Comparison of ENCODE assay signal across 18 mouse cellular contexts in the genomic region with DNA sequence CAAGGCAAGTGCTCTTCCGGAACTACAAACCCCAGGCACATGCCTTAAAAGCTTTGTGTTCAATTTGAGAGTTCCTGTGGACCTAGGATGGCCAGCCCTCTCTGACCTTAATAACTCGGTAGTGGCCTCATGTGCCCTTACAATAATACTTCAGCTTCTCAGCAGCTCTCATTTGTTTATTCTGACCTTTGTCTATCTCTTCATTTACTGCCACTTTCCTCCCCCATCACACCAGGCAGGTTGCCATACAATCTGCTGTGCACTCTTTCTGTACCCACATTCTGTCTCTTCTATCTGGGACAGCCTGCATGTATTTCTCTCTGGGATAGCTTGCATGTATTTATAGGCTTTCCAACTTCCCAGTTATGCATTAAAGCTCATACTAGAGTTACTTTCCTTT. TPM values are rescaled to one million over a fixed set of nuclear protein-coding genes. Genes with fewer than 3 reads are reported as not detected.
DNase-seq lines count a peak whose midpoint lies in the region; ATAC-seq and TF ChIP-seq lines count a peak whose summit lies in the region.
"Had no signal": no experiment of that assay in that cellular context is flagged by ENCODE, and none has a peak within 500 bp of the region (broad histone marks: within the 10 kb centered on the region; RNA-seq: fewer than 3 reads in every experiment).

No protein-coding gene starts in this region.

- DNase-seq in heart, postnatal 0 days (ENCODE audit: low spot score) = no peak
- no peak for DNase-seq in heart, postnatal 25 days (ENCODE audit: low spot score)
- peak; percentile 26 for DNase-seq in cerebellum, adult 8-10 months
- peak; percentile 29 to 59 for DNase-seq in cerebellum, postnatal 25 days
- DNase-seq in right cerebral cortex, postnatal 10 days (ENCODE audit: low spot score in 2 of 2) = peak; percentile 58 to 61
- no peak for DNase-seq in B cell, adult 2 months
- DNase-seq: gastrocnemius, postnatal 10 days; kidney, adult 11 months; left cerebral cortex, postnatal 4 days; lung, postnatal 4 days had no signal

- 49% methylated on average over 2 of the region's 2 CpGs for WGBS in heart, postnatal 0 days
- 79% methylated on average over 2 of the region's 2 CpGs for WGBS in midbrain, embryonic 13.5 days

- H3K4me2 ChIP-seq in heart, postnatal 0 days (ENCODE audit: low read depth, low read length) = no peak overlapping the region
- no peak overlapping the region for H3K4me2 ChIP-seq in midbrain, embryonic 13.5 days (replicated peaks)
- H3K4me2 ChIP-seq: embryonic facial prominence, embryonic 15.5 days; forebrain, embryonic 13.5 days; heart, embryonic 12.5 days; hindbrain, embryonic 13.5 days; liver, embryonic 15.5 days; midbrain, embryonic 15.5 days had no signal

- H3K36me3 ChIP-seq in heart, postnatal 0 days (replicated peaks; ENCODE audit: control insufficient read depth, insufficient read depth, low read length) = no peaks in the 10 kb centered on the region
- H3K36me3 ChIP-seq in midbrain, embryonic 13.5 days = no peaks in the 10 kb centered on the region
- H3K36me3 ChIP-seq: embryonic facial prominence, embryonic 15.5 days; heart, embryonic 12.5 days; liver, embryonic 15.5 days; midbrain, embryonic 15.5 days had no signal

- no peaks in the 10 kb centered on the region for H3K9me3 ChIP-seq in heart, postnatal 0 days (replicated peaks; ENCODE audit: control insufficient read depth, low read length)
- no peaks in the 10 kb centered on the region for H3K9me3 ChIP-seq in midbrain, embryonic 13.5 days
- H3K9me3 ChIP-seq: embryonic facial prominence, embryonic 15.5 days; forebrain, embryonic 13.5 days; heart, embryonic 12.5 days; hindbrain, embryonic 13.5 days; liver, embryonic 15.5 days; midbrain, embryonic 15.5 days had no signal

- intact Hi-C loops in heart, postnatal 25 days (cut with DNase I) = no loop called here

- H3K9ac ChIP-seq in heart, postnatal 0 days (replicated peaks; ENCODE audit: low read depth, low read length) = no peak overlapping the region
- no peak overlapping the region for H3K9ac ChIP-seq in midbrain, embryonic 13.5 days (replicated peaks)
- H3K9ac ChIP-seq: embryonic facial prominence, embryonic 15.5 days; forebrain, embryonic 13.5 days; heart, embryonic 12.5 days; hindbrain, embryonic 13.5 days; liver, embryonic 15.5 days; midbrain, embryonic 15.5 days had no signal

- TF ChIP-seq CTCF in heart, postnatal 0 days (IDR thresholded peaks at IDR 0.05; ENCODE audit: low read depth) = no peak

- H3K4me1 ChIP-seq in heart, postnatal 0 days (ENCODE audit: control insufficient read depth, insufficient read depth) = peaks cover 46% of the 10 kb centered on the region
- H3K4me1 ChIP-seq in midbrain, embryonic 13.5 days (replicated peaks) = no peaks in the 10 kb centered on the region

- H3K27ac ChIP-seq in heart, postnatal 0 days (ENCODE audit: low read depth) = peak overlapping the region; percentile 22; the same call in 1 of the 2 replicates
- no peak overlapping the region for H3K27ac ChIP-seq in midbrain, embryonic 13.5 days
- H3K27ac ChIP-seq: embryonic facial prominence, embryonic 15.5 days; forebrain, embryonic 13.5 days; hindbrain, embryonic 13.5 days; liver, embryonic 15.5 days; midbrain, embryonic 15.5 days had no signal

- H3K4me3 ChIP-seq in heart, postnatal 0 days (ENCODE audit: low read depth, low read length) = no peak overlapping the region
- H3K4me3 ChIP-seq in midbrain, embryonic 13.5 days (replicated peaks) = no peak overlapping the region
- H3K4me3 ChIP-seq: embryonic facial prominence, embryonic 15.5 days; forebrain, embryonic 13.5 days; heart, embryonic 12.5 days; hindbrain, embryonic 13.5 days; liver, embryonic 15.5 days; midbrain, embryonic 15.5 days had no signal

- TF ChIP-seq EP300 in heart, postnatal 0 days (IDR thresholded peaks at IDR 0.05; ENCODE audit: low read depth) = no peak

- no peaks in the 10 kb centered on the region for H3K27me3 ChIP-seq in heart, postnatal 0 days (ENCODE audit: control insufficient read depth, insufficient read depth, low read length)
- no peaks in the 10 kb centered on the region for H3K27me3 ChIP-seq in midbrain, embryonic 13.5 days
- H3K27me3 ChIP-seq: embryonic facial prominence, embryonic 15.5 days; forebrain, embryonic 13.5 days; heart, embryonic 12.5 days; hindbrain, embryonic 13.5 days; liver, embryonic 15.5 days; midbrain, embryonic 15.5 days had no signal

- ATAC-seq in heart, postnatal 0 days (ENCODE audit: insufficient read depth, low read depth) = no peak
- no peak for ATAC-seq in midbrain, embryonic 13.5 days
- ATAC-seq: CD4-positive, CD25-positive, alpha-beta regulatory T cell, adult 4 months; forebrain, embryonic 13.5 days; midbrain, embryonic 15.5 days had no signal

RNA-seq across cellular contexts. Expression of a gene that starts 10.5 kb away (rescaled TPM):
- 23.5 and 43.2 TPM in 2 replicates for total RNA-seq in heart, postnatal 0 days (2014; rRNA removed; ENCODE audit: low replicate concordance)
- 5.2 and 5.3 TPM in 2 replicates for polyA plus RNA-seq in heart, postnatal 0 days (2015; fragmentation: Nextera tagmentation; extraction: Ambion mirVana)
- 10 to 100 TPM; 19.4 to 20.7 TPM for total RNA-seq in heart, postnatal 25 days (2021)
- 14.2 TPM in 2 replicates for polyA plus RNA-seq in midbrain, embryonic 13.5 days (2015; fragmentation: Nextera tagmentation; extraction: Ambion mirVana)

RNA-seq across cellular contexts. Expression of a gene that starts 10.6 kb away (rescaled TPM):
- total RNA-seq in heart, postnatal 0 days (2014; rRNA removed; ENCODE audit: low replicate concordance) = 5.2 and 10.2 TPM in 2 replicates
- polyA plus RNA-seq in heart, postnatal 0 days (2015; fragmentation: Nextera tagmentation; extraction: Ambion mirVana) = 7.3 and 9.1 TPM in 2 replicates
- total RNA-seq in heart, postnatal 25 days (2021) = 10 to 100 TPM; 16.0 to 18.7 TPM
- 7.0 and 7.7 TPM in 2 replicates for polyA plus RNA-seq in midbrain, embryonic 13.5 days (2015; fragmentation: Nextera tagmentation; extraction: Ambion mirVana)

Comparison
In these comparisons a context has a peak if more than half of its experiments do, and no peak if none do; other contexts are left out.
1. DNase-seq: peak in cerebellum, adult 8-10 months (single experiment), cerebellum, postnatal 25 days (2 of 2) and right cerebral cortex, postnatal 10 days (2 of 2); none in heart, postnatal 0 days (single experiment), heart, postnatal 25 days (single experiment) and B cell, adult 2 months (0 of 2).